Mouse (Mus musculus): Measurements from ENCODE around the gene Rtn2.

- no peak for TF ChIP-seq CTCF (IDR thresholded peaks at IDR 0.05; ENCODE audit: borderline replicate concordance, extremely low read depth, insufficient read depth, insufficient read length)
- no peak for TF ChIP-seq POLR2A (IDR thresholded peaks at IDR 0.05; ENCODE audit: borderline replicate concordance, extremely low read depth, insufficient read depth, insufficient read length, poor library complexity, severe bottlenecking)
Measured at GRCm38 (mm10) chr7:19234652-19235051, 47.8 kb upstream of the Rtn2 start.

Data from brain, embryonic 14.5 days (tissue).